Mouse (Mus musculus) embryonic stem cell, embryonic (primary cell): Measurements from ENCODE around the gene Rrp12.

Source experiments
- CTCF ChIA-PET, 4 experiments: fragments of 300-600 bp in 2 of 4; fragments of 350-600 bp in 2 of 4; sonication (Branson Sonifier 250); formaldehyde crosslinking; loops; one replicate each; lab custom pipeline; 2022; ENCODE audit warnings: inconsistent platforms in 2 of 4; lab: Charles Lee
- POLR2A ChIA-PET, 4 experiments: fragments of 300-600 bp in 2 of 4; fragments of 350-600 bp in 2 of 4; sonication (Branson Sonifier 250); formaldehyde crosslinking; loops; one replicate each; lab custom pipeline; 2022; ENCODE audit warnings: antibody characterized with exemption in 4 of 4, inconsistent platforms in 1 of 4; lab: Charles Lee

The Rrp12 gene

GRCm38 (mm10) chr19:41830106-41831031, 65.6 kb downstream of the Rrp12 start:
- CTCF ChIA-PET = interaction anchor here in 2 of 4 experiments (0.9 to 1.4 kb wide), 3 partner anchors 9 to 69 kb away, joined by 3 to 5 read pairs (median 3); no protein-coding TSS in a partner anchor
- POLR2A ChIA-PET = interaction anchor here in 3 of 4 experiments (0.6 to 2.1 kb wide), 23 partner anchors 10 to 801 kb away, joined by 3 to 16 read pairs (median 4); partner anchors contain the start of genes Arhgap19 (in 2 of the 3), Frat2 (in 2 of the 3), Hoga1 (in 1 of the 3) and Pi4k2a (in 1 of the 3)

- CTCF ChIA-PET = interaction anchor here in 2 of 4 experiments (0.6 to 1.4 kb wide), 4 partner anchors 26 to 321 kb away, joined by 4 to 5 read pairs (median 5); no protein-coding TSS in a partner anchor
Observed at GRCm38 (mm10) chr19:41829381-41830105, 66.4 kb downstream of the Rrp12 start, which contains the start of gene Frat1. Gene Frat1 (plus strand): TSS chr19:41829970.

GRCm38 (mm10) chr19:41828941-41829340, 67.0 kb downstream of the Rrp12 start:
- CTCF ChIA-PET = interaction anchor here in 2 of 4 experiments (0.6 to 0.7 kb wide), 2 partner anchors 66 to 322 kb away, joined by 4 to 5 read pairs; no protein-coding TSS in a partner anchor

More at GRCm38 (mm10) chr19:41829381-41830105, 66.4 kb downstream of the Rrp12 start, which contains the start of gene Frat1:
- POLR2A ChIA-PET = interaction anchor here in 3 of 4 experiments (0.6 to 2.1 kb wide), 17 partner anchors 9 to 524 kb away, joined by 3 to 14 read pairs (median 4); partner anchors contain the start of genes Arhgap19 (in 1 of the 3), Frat2 (in 1 of the 3) and Pi4k2a (in 1 of the 3)

GRCm38 (mm10) chr19:41826529-41826928, 69.4 kb downstream of the Rrp12 start:
- CTCF ChIA-PET = interaction anchor here in 2 of 4 experiments (0.6 kb wide), 3 partner anchors 25 to 898 kb away, joined by 3 to 12 read pairs (median 8); partner anchors contain the start of gene Arhgap19 (in 1 of the 2)
- POLR2A ChIA-PET = interaction anchor here in 1 of 4 experiments (0.6 kb wide), 1 partner anchor 1898 kb away, joined by 3 read pairs; no protein-coding TSS in a partner anchor

More at GRCm38 (mm10) chr19:41828941-41829340, 67.0 kb downstream of the Rrp12 start:
- POLR2A ChIA-PET = interaction anchor here in 3 of 4 experiments (0.6 to 2.1 kb wide), 9 partner anchors 9 to 523 kb away, joined by 3 to 9 read pairs (median 4); partner anchors contain the start of gene Pi4k2a (in 1 of the 3)

- ChIA-PET CTCF (interaction anchor here in 2 of 4 experiments (0.6 to 0.9 kb wide), 3 partner anchors 177 to 246 kb away, joined by 3 to 5 read pairs (median 3); partner anchors contain the start of gene Hoga1 (in 1 of the 2)), POLR2A (interaction anchor here in 1 of 4 experiments (0.7 to 1.1 kb wide), 2 partner anchors 8 to 151 kb away, joined by 3 read pairs; no protein-coding TSS in a partner anchor)
Observed at GRCm38 (mm10) chr19:41824950-41825349, 71.0 kb downstream of the Rrp12 start.

- ChIA-PET POLR2A (interaction anchor here in 2 of 4 experiments (0.6 to 0.7 kb wide), 2 partner anchors 13 to 24 kb away, joined by 4 to 7 read pairs; no protein-coding TSS in a partner anchor), CTCF (interaction anchor here in 1 of 4 experiments (0.7 kb wide), 1 partner anchor 30 kb away, joined by 4 read pairs; no protein-coding TSS in a partner anchor)
Observed at GRCm38 (mm10) chr19:41822589-41822988, 73.4 kb downstream of the Rrp12 start.

GRCm38 (mm10) chr19:41821436-41821835, 74.5 kb downstream of the Rrp12 start:
- ChIA-PET POLR2A (no interaction called here), CTCF (no interaction called here)

- POLR2A ChIA-PET = interaction anchor here in 1 of 4 experiments (2.3 kb wide), 1 partner anchor 11 kb away, joined by 6 read pairs; the partner anchor contains the start of gene Frat1
- CTCF ChIA-PET = interaction anchor here in 1 of 4 experiments (0.6 kb wide), 1 partner anchor 239 kb away, joined by 4 read pairs; no protein-coding TSS in a partner anchor
Observed at GRCm38 (mm10) chr19:41818749-41819148, 77.2 kb downstream of the Rrp12 start.

- CTCF ChIA-PET = interaction anchor here in 1 of 4 experiments (0.6 kb wide), 1 partner anchor 849 kb away, joined by 4 read pairs; no protein-coding TSS in a partner anchor
- POLR2A ChIA-PET = interaction anchor here in 3 of 4 experiments (0.7 to 1.7 kb wide), 7 partner anchors 8 to 16 kb away, joined by 3 to 4 read pairs (median 4); partner anchors contain the start of genes Arhgap19 (in 2 of the 3) and Frat1 (in 1 of the 3)
Observed at GRCm38 (mm10) chr19:41817325-41817724, 78.6 kb downstream of the Rrp12 start.

GRCm38 (mm10) chr19:41816915-41817314, 79.1 kb downstream of the Rrp12 start:
- ChIA-PET POLR2A (interaction anchor here in 3 of 4 experiments (0.6 to 1.7 kb wide), 7 partner anchors 8 to 27 kb away, joined by 3 to 4 read pairs (median 4); partner anchors contain the start of gene Arhgap19 (in 2 of the 3)), CTCF (no interaction called here)

GRCm38 (mm10) chr19:41816410-41816809, 79.6 kb downstream of the Rrp12 start:
- CTCF ChIA-PET = no interaction called here
- POLR2A ChIA-PET = interaction anchor here in 2 of 4 experiments (0.6 to 1.7 kb wide), 5 partner anchors 9 to 27 kb away, joined by 3 to 4 read pairs (median 4); partner anchors contain the start of gene Arhgap19 (in 2 of the 2)

GRCm38 (mm10) chr19:41813374-41813773, 82.6 kb downstream of the Rrp12 start:
- CTCF ChIA-PET = interaction anchor here in 1 of 4 experiments (0.7 kb wide), 1 partner anchor 37 kb away, joined by 3 read pairs; no protein-coding TSS in a partner anchor
- POLR2A ChIA-PET = no interaction called here
